Mouse (Mus musculus): Measurements from ENCODE around the gene Hba-a1.
A peak's percentile ranks its signal among the peaks of the same experiment; 100 is the strongest.
"Not testable (repeated sequence)": the region's sequence is repeated elsewhere in the genome, so short reads cannot be mapped to it uniquely, and the experiment has no call there.

The Hba-a1 gene

GRCm38 (mm10) chr11:32296203-32296602, 12.9 kb downstream of the Hba-a1 start, which contains the start of gene Hba-a2:
Hba-a2 (plus strand) TSS chr11:32296489.
- not testable (repeated sequence) for DNase-seq (ENCODE audit: low spot score)

- DNase-seq (ENCODE audit: low spot score) = not testable (repeated sequence)
Measured at GRCm38 (mm10) chr11:32297417-32297816, 14.1 kb downstream of the Hba-a1 start.

- no peak for DNase-seq (ENCODE audit: low spot score)
Measured at GRCm38 (mm10) chr11:32297866-32298531, 14.7 kb downstream of the Hba-a1 start.

GRCm38 (mm10) chr11:32298532-32298918, 15.2 kb downstream of the Hba-a1 start:
- no peak for DNase-seq (ENCODE audit: low spot score)

- DNase-seq (ENCODE audit: low spot score) = peak; percentile 41
Measured at GRCm38 (mm10) chr11:32299865-32300264, 16.6 kb downstream of the Hba-a1 start, which contains the start of gene Hbq1a. Hbq1a (plus strand) TSS chr11:32300069.

GRCm38 (mm10) chr11:32300279-32301267, 17.3 kb downstream of the Hba-a1 start:
- DNase-seq (ENCODE audit: low spot score) = no peak

GRCm38 (mm10) chr11:32301506-32301905, 18.2 kb downstream of the Hba-a1 start:
- DNase-seq (ENCODE audit: low spot score) = no peak

GRCm38 (mm10) chr11:32302824-32303419, 19.6 kb downstream of the Hba-a1 start:
- no peak for DNase-seq (ENCODE audit: low spot score)

- DNase-seq (ENCODE audit: low spot score) = no peak
Measured at GRCm38 (mm10) chr11:32303455-32303854, 20.1 kb downstream of the Hba-a1 start.

- no peak for DNase-seq (ENCODE audit: low spot score)
Measured at GRCm38 (mm10) chr11:32307006-32307405, 23.7 kb downstream of the Hba-a1 start.

- DNase-seq (ENCODE audit: low spot score) = no peak
Measured at GRCm38 (mm10) chr11:32309446-32309845, 26.1 kb downstream of the Hba-a1 start.

- no peak for DNase-seq (ENCODE audit: low spot score)
Measured at GRCm38 (mm10) chr11:32309928-32310327, 26.6 kb downstream of the Hba-a1 start.

- no peak for DNase-seq (ENCODE audit: low spot score)
Measured at GRCm38 (mm10) chr11:32316009-32316408, 32.7 kb downstream of the Hba-a1 start.

- DNase-seq (ENCODE audit: low spot score) = no peak
Measured at GRCm38 (mm10) chr11:32320507-32321195, 37.3 kb downstream of the Hba-a1 start.

GRCm38 (mm10) chr11:32321196-32321565, 37.9 kb downstream of the Hba-a1 start:
- DNase-seq (ENCODE audit: low spot score) = peak; percentile 83

GRCm38 (mm10) chr11:32324609-32325008, 41.3 kb downstream of the Hba-a1 start:
- DNase-seq (ENCODE audit: low spot score) = peak; percentile 94

GRCm38 (mm10) chr11:32331075-32331474, 47.8 kb downstream of the Hba-a1 start:
- no peak for DNase-seq (ENCODE audit: low spot score)

GRCm38 (mm10) chr11:32331861-32332260, 48.5 kb downstream of the Hba-a1 start:
- no peak for DNase-seq (ENCODE audit: low spot score)

GRCm38 (mm10) chr11:32333235-32333634, 49.9 kb downstream of the Hba-a1 start:
- DNase-seq (ENCODE audit: low spot score) = no peak

Measured in retina, embryonic 14.5 days (tissue).